Mouse (Mus musculus): ENCODE results near the gene Grip1.

DNA sequence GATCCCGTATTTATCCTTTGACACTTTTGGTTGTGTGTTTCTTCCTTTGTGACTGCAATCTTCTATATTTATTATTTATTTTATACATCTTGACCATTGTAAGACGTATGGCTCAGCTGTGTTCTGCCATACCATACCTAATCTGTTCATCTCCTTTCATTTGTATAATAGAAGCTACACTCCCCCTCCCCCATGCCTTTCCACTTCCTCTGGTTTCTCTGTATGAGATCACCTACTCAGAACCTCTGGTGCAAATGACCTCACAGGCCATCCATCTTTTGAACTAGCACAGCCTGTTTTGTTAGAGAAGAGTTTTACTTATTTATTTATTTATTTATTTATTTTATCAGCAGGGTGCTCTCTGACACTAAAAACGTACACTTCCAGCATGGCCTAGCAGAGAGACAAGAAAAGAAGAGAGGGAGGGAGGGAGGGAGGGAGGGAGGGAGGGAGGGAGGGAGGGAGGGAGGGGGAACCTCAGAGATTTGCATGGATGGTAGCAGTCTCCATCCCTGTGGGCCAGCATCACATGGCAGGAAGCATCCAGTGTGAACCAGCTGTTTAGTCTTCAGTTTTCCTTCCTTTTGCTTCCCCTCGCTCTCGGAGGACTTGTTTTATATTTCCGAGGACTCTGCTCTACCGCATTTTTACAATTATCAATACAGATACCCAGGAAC, 207.2 kb downstream of the Grip1 start:
- TF ChIP-seq POLR2A (IDR thresholded peaks at IDR 0.05; ENCODE audit: insufficient read length, low read depth) (no peak), MYOD1 (IDR thresholded peaks at IDR 0.05; ENCODE audit: control insufficient read depth in 1 of 3, insufficient read length in 2 of 3, low read depth in 2 of 3) (no peak), MAX (IDR thresholded peaks at IDR 0.05; ENCODE audit: low read depth) (no peak), POLR2AphosphoS2 (IDR thresholded peaks at IDR 0.05; ENCODE audit: insufficient read length, low read depth) (no peak), USF1 (IDR thresholded peaks at IDR 0.05; ENCODE audit: low read depth) (no peak)

All from myocyte (in vitro differentiated cells).